Mouse (Mus musculus) heart, embryonic 16.5 days (tissue): ENCODE data around the gene Scd3. TPM values are rescaled to one million over a fixed set of nuclear protein-coding genes. Genes with fewer than 3 reads are reported as not detected.

Experiments used
- ATAC-seq: fragments of 200-750 bp; cut with Nextera tagmentation; replicated peaks from 2 replicates; pipeline ENCODE4 v1.8.0; 2017; ENCODE audit warnings: moderate number of reproducible peaks; ENCODE audit not compliant: insufficient read depth, low FRiP score; ENCODE audit errors: extremely low read depth
- H3K27ac ChIP-seq: fragments of 300-500 bp; sonication (generic); 2 replicates; pipeline ENCODE4 v1.5.1; 2014; ENCODE audit warnings: mild to moderate bottlenecking, low read length, control low read depth, moderate library complexity
- H3K27me3 ChIP-seq: fragments of 300-500 bp; sonication (generic); 2 replicates; pipeline ENCODE4 v1.6.1; 2014; ENCODE audit warnings: low read length, mixed read lengths; ENCODE audit not compliant: control insufficient read depth, insufficient read depth
- H3K36me3 ChIP-seq: fragments of 300-500 bp; sonication (generic); 2 replicates; pipeline ENCODE4 v1.6.1; 2014; ENCODE audit not compliant: control insufficient read depth, insufficient read depth
- H3K4me1 ChIP-seq: fragments of 300-500 bp; sonication (generic); 2 replicates; pipeline ENCODE4 v1.6.1; 2014; ENCODE audit warnings: low read length, mixed read lengths; ENCODE audit not compliant: control insufficient read depth, insufficient read depth
- H3K4me2 ChIP-seq: fragments of 300-500 bp; sonication (generic); 2 replicates; pipeline ENCODE4 v1.6.1; 2014; ENCODE audit warnings: low read depth, mild to moderate bottlenecking, control low read depth, low read length
- H3K4me3 ChIP-seq: fragments of 300-500 bp; sonication (generic); 2 replicates; pipeline ENCODE4 v1.5.1; 2014; ENCODE audit warnings: mild to moderate bottlenecking, control low read depth, low read length
- H3K9ac ChIP-seq: fragments of 300-500 bp; sonication (generic); 2 replicates; pipeline ENCODE4 v1.6.1; 2014; ENCODE audit warnings: low read length, control low read depth
- H3K9me3 ChIP-seq: fragments of 300-500 bp; sonication (generic); replicated peaks from 2 replicates; pipeline ENCODE4 v1.6.1; 2016; ENCODE audit warnings: low read length; ENCODE audit not compliant: control insufficient read depth
- WGBS: fragments of 180-500 bp; shearing (Covaris S2); extraction: QIAGEN DNeasy Blood & Tissue Kit; methylation state at CpG from one replicate; pipeline ENCODE4 v1.1.7; 2014; 5-methylcytosine and 5-hydroxymethylcytosine counted together
- polyA plus RNA-seq: library from polyadenylated mRNA; unstranded; fragments of >200 nt; fragmentation: Nextera tagmentation; extraction: Ambion mirVana; gene quantifications from 2 replicates; pipeline ENCODE4 v1.2.1, GENCODE M21; 2015

Gene Scd3
- polyA plus RNA-seq, 1 experiment from 2014 or later: 0.16 TPM

GRCm38 (mm10) chr19:44260487-44260886 is 57.4 kb downstream of the Scd3 start:
- Histone ChIP-seq H3K9me3 (no peaks in the 10 kb centered on the region), H3K27ac (no peak overlapping the region), H3K9ac (no peak overlapping the region), H3K27me3 (no peaks in the 10 kb centered on the region), H3K4me3 (no peak overlapping the region), H3K4me2 (no peak overlapping the region), H3K36me3 (no peaks in the 10 kb centered on the region), H3K4me1 (no peaks in the 10 kb centered on the region)
- no peak for ATAC-seq
- 80% methylated on average over 5 of the region's 5 CpGs for WGBS

GRCm38 (mm10) chr19:44261774-44262173 is 58.7 kb downstream of the Scd3 start:
- Histone ChIP-seq H3K36me3 (no peaks in the 10 kb centered on the region), H3K4me1 (peaks cover 5% of the 10 kb centered on the region), H3K27me3 (no peaks in the 10 kb centered on the region), H3K9me3 (no peaks in the 10 kb centered on the region), H3K4me3 (no peak overlapping the region), H3K9ac (no peak overlapping the region), H3K4me2 (no peak overlapping the region), H3K27ac (no peak overlapping the region)
- 76% methylated on average over 7 of the region's 7 CpGs for WGBS
- ATAC-seq: no peak

- ATAC-seq: no peak
- WGBS: 87% methylated on average over 3 of the region's 3 CpGs
- no peak overlapping the region for H3K27ac ChIP-seq
Measured at GRCm38 (mm10) chr19:44263581-44263980, 60.5 kb downstream of the Scd3 start.

GRCm38 (mm10) chr19:44264226-44264625 is 61.2 kb downstream of the Scd3 start:
- H3K27ac ChIP-seq: no peak overlapping the region
- H3K9ac ChIP-seq: no peak overlapping the region
- no peak for ATAC-seq
- H3K36me3 ChIP-seq: no peaks in the 10 kb centered on the region
- H3K9me3 ChIP-seq: no peaks in the 10 kb centered on the region
- H3K4me1 ChIP-seq: peaks cover 10% of the 10 kb centered on the region
- WGBS: 68% methylated on average over 9 of the region's 9 CpGs
- H3K4me2 ChIP-seq: no peak overlapping the region
- no peak overlapping the region for H3K4me3 ChIP-seq
- no peaks in the 10 kb centered on the region for H3K27me3 ChIP-seq

More at GRCm38 (mm10) chr19:44263581-44263980, 60.5 kb downstream of the Scd3 start:
- Histone ChIP-seq H3K36me3 (no peaks in the 10 kb centered on the region), H3K4me3 (no peak overlapping the region), H3K27me3 (no peaks in the 10 kb centered on the region), H3K4me2 (no peak overlapping the region), H3K4me1 (peaks cover 10% of the 10 kb centered on the region), H3K9ac (no peak overlapping the region), H3K9me3 (no peaks in the 10 kb centered on the region)

- WGBS: 67% methylated on average over 7 of the region's 7 CpGs
- no peak overlapping the region for H3K4me2 ChIP-seq
- no peaks in the 10 kb centered on the region for H3K27me3 ChIP-seq
- H3K4me3 ChIP-seq: no peak overlapping the region
- ATAC-seq: no peak
- no peaks in the 10 kb centered on the region for H3K36me3 ChIP-seq
- H3K27ac ChIP-seq: 0 out of 2 replicates have a peak overlapping the region, but pooled peaks have one; percentile 2
- no peaks in the 10 kb centered on the region for H3K9me3 ChIP-seq
- peaks cover 10% of the 10 kb centered on the region for H3K4me1 ChIP-seq
- H3K9ac ChIP-seq: no peak overlapping the region
Measured at GRCm38 (mm10) chr19:44265300-44265699, 62.2 kb downstream of the Scd3 start.

- H3K4me3 ChIP-seq: no peak overlapping the region
- H3K9me3 ChIP-seq: no peaks in the 10 kb centered on the region
- peaks cover 10% of the 10 kb centered on the region for H3K4me1 ChIP-seq
- WGBS: 57% methylated on average over 5 of the region's 5 CpGs
- H3K4me2 ChIP-seq: peak overlapping the region; percentile 95
- no peaks in the 10 kb centered on the region for H3K27me3 ChIP-seq
- H3K27ac ChIP-seq: no peak overlapping the region; the same call in 1 of the 2 replicates
- no peak for ATAC-seq
- no peak overlapping the region for H3K9ac ChIP-seq
- no peaks in the 10 kb centered on the region for H3K36me3 ChIP-seq
Measured at GRCm38 (mm10) chr19:44265911-44266337, 62.9 kb downstream of the Scd3 start.

GRCm38 (mm10) chr19:44266458-44266823 is 63.4 kb downstream of the Scd3 start:
- Histone ChIP-seq H3K9me3 (no peaks in the 10 kb centered on the region), H3K27me3 (no peaks in the 10 kb centered on the region), H3K36me3 (no peaks in the 10 kb centered on the region), H3K4me3 (peak overlapping the region; percentile 77), H3K4me1 (peaks cover 10% of the 10 kb centered on the region), H3K27ac (peak overlapping the region; percentile 98), H3K4me2 (peak overlapping the region; percentile 95), H3K9ac (peak overlapping the region; percentile 85)
- WGBS: 14% methylated on average over 6 of the region's 6 CpGs
- no peak for ATAC-seq

GRCm38 (mm10) chr19:44266824-44267498 is 63.9 kb downstream of the Scd3 start:
- under 1% methylated on average over 43 of the region's 43 CpGs for WGBS
- peaks cover 10% of the 10 kb centered on the region for H3K4me1 ChIP-seq
- peak overlapping the region; percentile 85 for H3K9ac ChIP-seq
- H3K9me3 ChIP-seq: no peaks in the 10 kb centered on the region
- no peaks in the 10 kb centered on the region for H3K36me3 ChIP-seq
- H3K27ac ChIP-seq: peak overlapping the region; percentile 98
- ATAC-seq: peak; percentile 97
- H3K4me2 ChIP-seq: peak overlapping the region; percentile 95
- H3K27me3 ChIP-seq: no peaks in the 10 kb centered on the region
- H3K4me3 ChIP-seq: peak overlapping the region; percentile 77

- no peaks in the 10 kb centered on the region for H3K9me3 ChIP-seq
- no peak for ATAC-seq
- peak overlapping the region; percentile 95 for H3K4me2 ChIP-seq
- no peaks in the 10 kb centered on the region for H3K27me3 ChIP-seq
- peak overlapping the region; percentile 98 for H3K27ac ChIP-seq
- H3K4me3 ChIP-seq: peak overlapping the region; percentile 77
- H3K36me3 ChIP-seq: no peaks in the 10 kb centered on the region
- H3K4me1 ChIP-seq: peaks cover 10% of the 10 kb centered on the region
- 9% methylated on average over 18 of the region's 18 CpGs for WGBS
- H3K9ac ChIP-seq: peak overlapping the region; percentile 85
Measured at GRCm38 (mm10) chr19:44267499-44268002, 64.5 kb downstream of the Scd3 start.
